Mouse (Mus musculus) liver, embryonic 13.5 days (tissue): ENCODE measurements around the gene Pcdh9. TPM values are rescaled to one million over a fixed set of nuclear protein-coding genes. Genes with fewer than 3 reads are reported as not detected.

ENCODE experiments used
- ATAC-seq: fragments of 200-750 bp; cut with Nextera tagmentation; 2 replicates; pipeline ENCODE4 v1.8.0; 2017; ENCODE audit warnings: low read depth, mild to moderate bottlenecking, moderate number of reproducible peaks, moderate library complexity
- DNase-seq: peaks from one replicate; pipeline ENCODE4 v3.0.0; 2022
- H3K27ac ChIP-seq: fragments of 300-500 bp; sonication (generic); 2 replicates; pipeline ENCODE4 v1.5.1; 2015; ENCODE audit warnings: moderate library complexity, mild to moderate bottlenecking, inconsistent platforms
- H3K27me3 ChIP-seq: fragments of 300-500 bp; sonication (generic); 2 replicates; pipeline ENCODE4 v1.6.1; 2015; ENCODE audit warnings: mild to moderate bottlenecking, inconsistent platforms
- H3K36me3 ChIP-seq: fragments of 300-500 bp; sonication (generic); 2 replicates; pipeline ENCODE4 v1.6.1; 2015; ENCODE audit warnings: mild to moderate bottlenecking, inconsistent platforms
- H3K4me1 ChIP-seq: fragments of 300-500 bp; sonication (generic); replicated peaks from 2 replicates; pipeline ENCODE4 v1.6.1; 2015; ENCODE audit warnings: inconsistent platforms
- H3K4me2 ChIP-seq: fragments of 300-500 bp; sonication (generic); 2 replicates; pipeline ENCODE4 v1.6.1; 2015; ENCODE audit warnings: inconsistent platforms, mild to moderate bottlenecking, moderate library complexity
- H3K4me3 ChIP-seq: fragments of 300-500 bp; sonication (generic); replicated peaks from 2 replicates; pipeline ENCODE4 v1.5.1; 2015; ENCODE audit warnings: mild to moderate bottlenecking, inconsistent platforms
- H3K9ac ChIP-seq: fragments of 300-500 bp; sonication (generic); 2 replicates; pipeline ENCODE4 v1.6.1; 2015; ENCODE audit warnings: mild to moderate bottlenecking, inconsistent platforms
- H3K9me3 ChIP-seq: fragments of 300-500 bp; sonication (generic); replicated peaks from 2 replicates; pipeline ENCODE4 v1.6.1; 2016; ENCODE audit warnings: inconsistent platforms
- WGBS: fragments of 180-500 bp; shearing (Covaris S2); methylation state at CpG from one replicate; pipeline ENCODE4 v1.1.7; 2015; ENCODE audit not compliant: insufficient replicate concordance; 5-methylcytosine and 5-hydroxymethylcytosine counted together
- polyA plus RNA-seq: library from polyadenylated mRNA; unstranded; fragments of >200 nt; fragmentation: Nextera tagmentation; extraction: Ambion mirVana; gene quantifications from 2 replicates; pipeline ENCODE4 v1.2.1, GENCODE M21; 2015

Pcdh9 gene
- 0.71 and 0.80 TPM in 2 replicates for polyA plus RNA-seq

DNA sequence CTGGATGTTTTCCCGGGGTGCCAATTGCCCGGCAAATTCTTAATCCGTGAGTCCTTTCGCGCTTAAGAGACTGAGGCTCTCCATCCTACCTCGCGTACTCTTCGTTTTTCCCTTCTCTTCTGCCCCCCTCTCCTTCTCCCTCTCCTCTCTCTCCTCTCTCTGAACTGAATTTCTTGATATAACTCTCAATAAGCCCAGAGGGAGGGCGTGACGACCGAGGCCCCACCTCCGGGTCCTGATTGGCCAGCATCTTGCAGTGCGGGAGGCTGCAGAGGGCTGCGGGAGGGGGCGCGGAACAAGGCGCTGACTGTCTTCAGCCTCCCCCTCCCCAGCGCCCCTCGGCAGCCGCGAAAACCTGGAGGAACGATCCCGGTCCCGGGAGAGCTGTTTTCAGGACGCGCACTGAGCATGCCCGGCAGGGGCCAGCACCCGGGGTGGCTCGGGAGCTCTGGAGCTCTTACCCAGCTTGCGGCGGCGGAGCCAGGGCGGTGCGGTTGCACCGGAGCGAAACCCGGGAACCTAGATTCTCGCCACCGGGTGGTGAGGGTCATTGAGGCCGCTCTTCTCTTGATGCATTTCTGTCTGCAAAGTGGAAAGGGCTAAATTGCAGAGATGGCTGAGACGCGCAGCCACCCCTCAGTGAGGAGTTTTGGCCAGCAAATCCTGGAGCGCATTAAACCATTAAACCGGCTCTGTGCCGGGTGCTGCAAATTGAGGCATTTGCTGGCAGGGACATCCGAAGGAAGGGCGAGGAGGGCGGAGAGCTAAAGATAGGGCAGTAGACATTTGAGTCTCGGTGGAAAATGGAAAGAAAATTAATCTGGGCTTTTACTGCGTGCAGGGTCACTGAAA is at the start of gene Pcdh9:
Gene Pcdh9 (minus strand): TSS at position 161 of the 852 bp plus-strand sequence.
- H3K9ac ChIP-seq = no peak within 1 kb of the TSS
- peak within 1 kb of the TSS; percentile 40 for H3K4me3 ChIP-seq
- no peaks in the 10 kb centered on the region for H3K9me3 ChIP-seq
- no peak within 1 kb of the TSS for H3K27ac ChIP-seq
- DNase-seq (peak; percentile 2), ATAC-seq (peak; percentile 71)
- H3K27me3 ChIP-seq = peaks cover 26% of the 10 kb centered on the region
- H3K36me3 ChIP-seq = no peaks in the 10 kb centered on the region
- no peaks in the 10 kb centered on the region for H3K4me1 ChIP-seq
- peak within 1 kb of the TSS; percentile 59 for H3K4me2 ChIP-seq
- WGBS = 1% methylated on average over 50 of the region's 50 CpGs

DNA sequence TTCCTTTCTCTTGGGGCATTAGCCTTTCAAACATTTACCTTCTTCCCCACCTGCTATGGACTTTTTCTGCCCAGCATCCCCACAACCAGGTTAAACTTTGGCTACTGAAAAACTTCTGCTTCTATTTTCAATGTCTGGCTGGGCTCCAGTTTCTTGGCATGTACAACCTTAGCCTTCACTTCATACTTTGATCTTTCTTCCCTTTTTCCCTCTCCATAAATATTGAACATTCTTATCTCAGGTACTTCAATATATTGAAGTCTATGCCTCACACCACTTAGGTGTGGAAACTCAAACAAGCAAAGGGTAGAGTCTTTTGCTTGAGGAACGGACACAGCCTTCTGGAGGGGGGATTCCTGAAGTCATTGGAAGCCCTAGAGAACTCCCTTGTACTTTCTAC is 16.4 kb upstream of the Pcdh9 start:
- no peak overlapping the region for H3K9ac ChIP-seq
- H3K27me3 ChIP-seq = no peaks in the 10 kb centered on the region
- no peaks in the 10 kb centered on the region for H3K36me3 ChIP-seq
- no peak for ATAC-seq
- H3K4me1 ChIP-seq = no peaks in the 10 kb centered on the region
- no peak overlapping the region for H3K4me3 ChIP-seq
- H3K4me2 ChIP-seq = no peak overlapping the region
- DNase-seq = no peak
- H3K27ac ChIP-seq = no peak overlapping the region
- H3K9me3 ChIP-seq = no peaks in the 10 kb centered on the region
- WGBS = 44% methylated on average over 1 of the region's 1 CpGs

GRCm38 (mm10) chr14:93898533-93898932 is 8.1 kb upstream of the Pcdh9 start:
- Histone ChIP-seq H3K9ac (no peak overlapping the region), H3K4me2 (no peak overlapping the region), H3K27me3 (no peaks in the 10 kb centered on the region), H3K9me3 (no peaks in the 10 kb centered on the region), H3K36me3 (no peaks in the 10 kb centered on the region), H3K4me3 (no peak overlapping the region), H3K4me1 (no peaks in the 10 kb centered on the region), H3K27ac (no peak overlapping the region)
- DNase-seq (no peak), ATAC-seq (no peak)

DNA sequence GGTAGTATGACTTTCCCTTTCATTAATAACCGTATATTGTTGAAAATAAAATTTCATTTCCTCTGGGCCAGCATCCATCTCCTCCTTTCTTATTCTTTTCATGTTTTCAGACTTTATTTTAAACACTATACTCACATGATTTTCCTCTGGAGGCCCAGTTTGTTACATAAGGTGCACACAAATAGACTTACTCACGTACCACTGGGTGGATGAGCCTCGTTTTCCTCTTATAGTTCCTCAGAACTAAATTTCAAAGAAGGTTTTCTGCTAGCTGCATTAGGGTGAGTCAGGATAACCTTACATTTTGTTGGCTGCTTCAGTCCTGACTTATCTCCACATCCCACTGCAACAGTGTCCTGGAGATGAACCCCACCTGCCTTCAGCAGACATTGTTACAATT is 4.7 kb upstream of the Pcdh9 start:
- Histone ChIP-seq H3K27me3 (peaks cover 17% of the 10 kb centered on the region), H3K4me2 (no peak overlapping the region), H3K4me3 (no peak overlapping the region), H3K4me1 (no peaks in the 10 kb centered on the region), H3K9ac (no peak overlapping the region), H3K9me3 (no peaks in the 10 kb centered on the region), H3K27ac (no peak overlapping the region), H3K36me3 (no peaks in the 10 kb centered on the region)
- ATAC-seq (no peak), DNase-seq (no peak)
- WGBS = 52% methylated on average over 3 of the region's 3 CpGs

- ATAC-seq (no peak), DNase-seq (no peak)
- Histone ChIP-seq H3K9me3 (no peaks in the 10 kb centered on the region), H3K27ac (no peak overlapping the region), H3K36me3 (no peaks in the 10 kb centered on the region), H3K4me2 (peak overlapping the region; percentile 59), H3K4me3 (peak overlapping the region; percentile 40), H3K27me3 (peaks cover 26% of the 10 kb centered on the region), H3K9ac (no peak overlapping the region), H3K4me1 (no peaks in the 10 kb centered on the region)
- 3% methylated on average over 13 of the region's 13 CpGs for WGBS
Observed at GRCm38 (mm10) chr14:93891371-93891746, 880 bp upstream of the Pcdh9 start.

GRCm38 (mm10) chr14:93889839-93890518 is 500 bp downstream of the Pcdh9 start:
- Histone ChIP-seq H3K27me3 (peaks cover 26% of the 10 kb centered on the region), H3K4me2 (peak overlapping the region; percentile 59), H3K27ac (no peak overlapping the region), H3K9ac (no peak overlapping the region), H3K4me1 (no peaks in the 10 kb centered on the region), H3K36me3 (no peaks in the 10 kb centered on the region), H3K4me3 (peak overlapping the region; percentile 40), H3K9me3 (no peaks in the 10 kb centered on the region)
- ATAC-seq (no peak), DNase-seq (no peak)
- WGBS = 3% methylated on average over 20 of the region's 20 CpGs

- no peak overlapping the region for H3K4me2 ChIP-seq
Observed at GRCm38 (mm10) chr14:93889231-93889630, 1.2 kb downstream of the Pcdh9 start.

DNA sequence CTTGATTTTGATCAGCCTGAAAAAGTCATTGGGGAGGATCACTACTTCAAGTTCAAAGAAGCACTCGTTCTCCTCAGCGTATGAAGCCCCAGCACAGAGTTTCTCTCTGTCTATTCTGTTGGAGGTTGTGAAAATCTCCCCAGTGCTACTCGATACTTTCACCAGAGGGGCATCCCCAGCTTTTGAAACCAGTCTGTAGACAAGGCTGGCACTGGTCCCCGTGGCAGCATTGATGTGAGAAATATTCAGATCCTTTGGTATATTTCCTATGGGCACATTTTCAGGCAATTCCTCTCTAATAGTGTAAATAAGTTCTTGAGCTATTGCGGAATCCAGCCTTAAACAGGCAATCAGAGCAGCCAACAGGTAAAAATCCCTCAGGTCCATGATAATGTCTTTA is 2.1 kb downstream of the Pcdh9 start:
- Histone ChIP-seq H3K4me1 (no peaks in the 10 kb centered on the region), H3K27ac (no peak overlapping the region), H3K4me3 (no peak overlapping the region), H3K9me3 (no peaks in the 10 kb centered on the region), H3K36me3 (no peaks in the 10 kb centered on the region), H3K4me2 (no peak overlapping the region), H3K27me3 (peaks cover 26% of the 10 kb centered on the region), H3K9ac (no peak overlapping the region)
- DNase-seq (no peak), ATAC-seq (no peak)
- WGBS = 77% methylated on average over 5 of the region's 5 CpGs

More at GRCm38 (mm10) chr14:93889231-93889630, 1.2 kb downstream of the Pcdh9 start:
- WGBS = 41% methylated on average over 6 of the region's 6 CpGs
- Histone ChIP-seq H3K4me1 (no peaks in the 10 kb centered on the region), H3K27ac (no peak overlapping the region), H3K9me3 (no peaks in the 10 kb centered on the region), H3K4me3 (no peak overlapping the region), H3K36me3 (no peaks in the 10 kb centered on the region), H3K9ac (no peak overlapping the region), H3K27me3 (peaks cover 26% of the 10 kb centered on the region)
- ATAC-seq (no peak), DNase-seq (no peak)

- no peak overlapping the region for H3K9ac ChIP-seq
- no peak overlapping the region for H3K27ac ChIP-seq
- no peaks in the 10 kb centered on the region for H3K4me1 ChIP-seq
- H3K9me3 ChIP-seq = no peaks in the 10 kb centered on the region
- 57% methylated on average over 7 of the region's 7 CpGs for WGBS
- no peak overlapping the region for H3K4me3 ChIP-seq
- H3K36me3 ChIP-seq = no peaks in the 10 kb centered on the region
- H3K4me2 ChIP-seq = no peak overlapping the region
- no peak for DNase-seq
- peaks cover 26% of the 10 kb centered on the region for H3K27me3 ChIP-seq
- ATAC-seq = no peak
Observed at GRCm38 (mm10) chr14:93887066-93887465, 3.4 kb downstream of the Pcdh9 start.

DNA sequence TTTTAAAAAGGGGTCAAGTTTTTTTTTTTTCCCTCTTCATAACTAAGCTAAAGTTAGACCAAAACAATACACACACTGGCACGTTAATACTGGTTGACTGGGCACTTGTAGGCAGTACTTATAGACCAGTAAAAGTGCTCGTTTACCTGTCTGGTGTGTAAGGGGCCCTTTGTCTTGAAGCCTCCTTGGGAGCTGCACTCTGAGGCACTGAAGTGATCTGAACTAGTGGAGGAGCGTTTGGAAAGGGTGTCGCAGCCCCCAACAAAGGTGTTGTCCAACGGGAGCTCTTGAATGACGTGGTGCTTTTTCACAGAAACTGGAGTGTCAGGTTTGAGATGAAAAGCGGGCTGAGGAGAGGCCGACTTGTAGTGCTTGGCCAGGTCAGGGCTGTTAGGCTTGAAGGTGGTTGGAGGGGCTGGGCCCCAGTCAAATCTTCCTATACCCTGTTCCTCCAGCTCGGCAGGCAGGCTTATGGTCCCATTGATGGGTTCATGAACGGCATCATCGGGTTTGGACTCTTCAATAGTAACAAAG is 4.9 kb downstream of the Pcdh9 start:
- Histone ChIP-seq H3K9ac (no peak overlapping the region), H3K4me3 (no peak overlapping the region), H3K4me1 (no peaks in the 10 kb centered on the region), H3K27me3 (peaks cover 14% of the 10 kb centered on the region), H3K9me3 (no peaks in the 10 kb centered on the region), H3K36me3 (no peaks in the 10 kb centered on the region), H3K27ac (no peak overlapping the region), H3K4me2 (no peak overlapping the region)
- no peak for ATAC-seq
- 68% methylated on average over 11 of the region's 11 CpGs for WGBS
- no peak for DNase-seq

GRCm38 (mm10) chr14:93884467-93884866 is 6.0 kb downstream of the Pcdh9 start:
- ATAC-seq (no peak), DNase-seq (no peak)
- Histone ChIP-seq H3K9me3 (no peaks in the 10 kb centered on the region), H3K4me3 (no peak overlapping the region), H3K27me3 (peaks cover 3% of the 10 kb centered on the region; the same call in 1 of the 2 replicates), H3K9ac (no peak overlapping the region), H3K4me1 (no peaks in the 10 kb centered on the region), H3K36me3 (no peaks in the 10 kb centered on the region), H3K27ac (no peak overlapping the region), H3K4me2 (no peak overlapping the region)
- 10% methylated on average over 2 of the region's 2 CpGs for WGBS
